Mouse (Mus musculus) heart, postnatal 36 days (tissue): ENCODE data around the gene Creld2. TPM values are rescaled to one million over a fixed set of nuclear protein-coding genes. Genes with fewer than 3 reads are reported as not detected.

ENCODE experiments used
- DNase-seq, 2 experiments: peaks; one replicate each; pipeline ENCODE4 v3.0.0; 2021 to 2022
- intact Hi-C: fragments of 180-260 bp; cut with DNase I; formaldehyde crosslinking; loops from one replicate; pipeline ENCODE4 v1.15.1; 2025
- total RNA-seq, 2 experiments: library from RNA; stranded (reverse); gene quantifications; 2 replicates each; pipeline ENCODE4 v1.2.3; 2021

The Creld2 gene
- total RNA-seq, 2 experiments from 2014 or later, result 16.5 to 27.9 TPM

- DNase-seq, result peak in 1 of 2 experiments; percentile 50
- intact Hi-C loops, result loop anchor here (1.0 to 5.0 kb wide), 3 partner anchors 11 to 112 kb away; partner anchors contain the start of gene Zbed4
Measured at GRCm38 (mm10) chr15:88864270-88865030, 45.0 kb downstream of the Creld2 start.

- intact Hi-C loops, result loop anchor here (2.0 to 5.0 kb wide), 2 partner anchors 14 to 113 kb away; partner anchors contain the start of gene Zbed4
- no peak for DNase-seq
Measured at GRCm38 (mm10) chr15:88865061-88865460, 45.6 kb downstream of the Creld2 start.

GRCm38 (mm10) chr15:88865888-88866695, 46.6 kb downstream of the Creld2 start:
- intact Hi-C loops, result loop anchor here (2.0 to 5.0 kb wide), 2 partner anchors 15 to 114 kb away; partner anchors contain the start of gene Zbed4
- no peak for DNase-seq

GRCm38 (mm10) chr15:88866934-88867356, 47.5 kb downstream of the Creld2 start:
- intact Hi-C loops, result loop anchor here (1.0 to 5.0 kb wide), 2 partner anchors 30 to 115 kb away; partner anchors contain the start of gene Zbed4
- DNase-seq, result no peak

- intact Hi-C loops, result loop anchor here (1.0 to 5.0 kb wide), 2 partner anchors 30 to 115 kb away; partner anchors contain the start of gene Zbed4
- peak; percentile 76 to 85 for DNase-seq
Measured at GRCm38 (mm10) chr15:88867368-88868023, 48.0 kb downstream of the Creld2 start.

- peak; percentile 67 to 80 for DNase-seq
- intact Hi-C loops, result loop anchor here (5.0 kb wide), 1 partner anchor 116 kb away; the partner anchor contains the start of gene Zbed4
Measured at GRCm38 (mm10) chr15:88868024-88868742, 48.7 kb downstream of the Creld2 start.

- intact Hi-C loops, result no loop called here
- DNase-seq, result no peak
Measured at GRCm38 (mm10) chr15:88870418-88871185, 51.2 kb downstream of the Creld2 start.

- intact Hi-C loops, result no loop called here
- no peak for DNase-seq
Measured at GRCm38 (mm10) chr15:88874061-88874460, 54.6 kb downstream of the Creld2 start.

GRCm38 (mm10) chr15:88874477-88874876, 55.0 kb downstream of the Creld2 start:
- DNase-seq, result no peak
- intact Hi-C loops, result no loop called here

- intact Hi-C loops, result loop anchor here (1.0 kb wide), 2 partner anchors 11 to 47 kb away; no protein-coding TSS in a partner anchor
- DNase-seq, result peak; percentile 55 to 70
Measured at GRCm38 (mm10) chr15:88875625-88876081, 56.2 kb downstream of the Creld2 start.

Other genes starting within 250 kb of the Creld2 start
- gene Zdhhc25, start 219.3 kb upstream of the Creld2 start, total RNA-seq, result not detected
- 10 to 100 TPM; 30.1 to 35.3 TPM for gene Brd1, start 85.4 kb upstream of the Creld2 start, total RNA-seq
- 1 to 10 TPM; 7.9 to 8.1 TPM for gene Zbed4, start 68.0 kb upstream of the Creld2 start, total RNA-seq
- 10 to 100 TPM in 1 of 2 experiments, 1 to 10 TPM in 1; 8.9 to 10.1 TPM for gene Alg12, start 328 bp upstream of the Creld2 start, total RNA-seq
- 100 to 1,000 TPM; 120 to 134 TPM for gene Pim3, start 42.5 kb downstream of the Creld2 start, total RNA-seq
- gene Ttll8, start 134.8 kb downstream of the Creld2 start, total RNA-seq, result not detected
- not detected for gene Mlc1, start 159.4 kb downstream of the Creld2 start, total RNA-seq
- 10 to 100 TPM; 89.7 to 92.7 TPM for gene Mov10l1, start 163.3 kb downstream of the Creld2 start, total RNA-seq
- gene Panx2, start 240.1 kb downstream of the Creld2 start, total RNA-seq, result 1 to 10 TPM; 1.3 to 1.7 TPM